Mouse (Mus musculus) central nervous system, embryonic 14 days (tissue): Measurements from ENCODE around the gene Adam1a. TPM values are rescaled to one million over a fixed set of nuclear protein-coding genes. Genes with fewer than 3 reads are reported as not detected.

Source experiments
- polyA plus RNA-seq: library from polyadenylated mRNA; depleted of rRNA; stranded (reverse); fragments of >200 nt; gene quantifications from 2 replicates; pipeline ENCODE4 v1.2.3, GENCODE M21; 2012; rRNA removed

Gene Adam1a
- 33.9 and 34.1 TPM in 2 replicates for polyA plus RNA-seq

GRCm38 (mm10) chr5:121544910-121545792, at the start of gene Adam1a, which contains the start of gene Gm42878:
Gene Adam1a, minus strand, starts transcription at chr5:121545482.
Gene Gm42878, minus strand, starts transcription at chr5:121545482.

GRCm38 (mm10) chr5:121593451-121594401, 48.4 kb upstream of the Adam1a start, which contains the start of gene Aldh2:
Gene Aldh2, minus strand, starts transcription at chr5:121593824.

GRCm38 (mm10) chr5:121545793-121546529, 679 bp upstream of the Adam1a start, which contains the start of gene Mapkapk5:
Gene Mapkapk5, minus strand, starts transcription at chr5:121545905.

GRCm38 (mm10) chr5:121503231-121503630, 42.1 kb downstream of the Adam1a start, which contains the start of gene Adam1b:
Gene Adam1b, minus strand, starts transcription at chr5:121503435.

Other genes with a start within 250 kb of the Adam1a start
- 167 and 181 TPM in 2 replicates for gene Trafd1, start 159.8 kb downstream of the Adam1a start, polyA plus RNA-seq
- gene Naa25, start 147.5 kb downstream of the Adam1a start, polyA plus RNA-seq: 25.9 and 28.1 TPM in 2 replicates
- gene Tmem116, start 93.6 kb downstream of the Adam1a start, polyA plus RNA-seq: 1.0 and 1.5 TPM in 2 replicates
- 135 and 148 TPM in 2 replicates for gene Erp29, start 93.0 kb downstream of the Adam1a start, polyA plus RNA-seq
- not detected in 2 replicates for gene Adam1b, start 42.0 kb downstream of the Adam1a start, polyA plus RNA-seq
- gene Gm42878, start within 50 bp of the Adam1a start, polyA plus RNA-seq: 0.28 and 0.39 TPM in 2 replicates
- 129 and 142 TPM in 2 replicates for gene Mapkapk5, start 423 bp upstream of the Adam1a start, polyA plus RNA-seq
- 127 and 168 TPM in 2 replicates for gene Aldh2, start 48.3 kb upstream of the Adam1a start, polyA plus RNA-seq
- 1.7 and 2.5 TPM in 2 replicates for gene Acad12, start 73.5 kb upstream of the Adam1a start, polyA plus RNA-seq
- gene Acad10, start 115.0 kb upstream of the Adam1a start, polyA plus RNA-seq: 1.8 and 2.1 TPM in 2 replicates
- 34.7 and 37.6 TPM in 2 replicates for gene Brap, start 115.1 kb upstream of the Adam1a start, polyA plus RNA-seq
- gene Atxn2, start 165.9 kb upstream of the Adam1a start, polyA plus RNA-seq: 150 and 171 TPM in 2 replicates